Mouse (Mus musculus) bone marrow, adult 2 months (tissue): ENCODE measurements at regions not wholly inside any gene's neighbourhood (a gene's known extent, or its start where the extent isn't known, plus 50 kb on each side); places are given as distances from the start of the nearest gene placed in this dataset.

ENCODE experiments used
- CTCF ChIP-seq: fragments of 200-500 bp; IDR thresholded peaks from 2 replicates; pipeline ENCODE4 v1.5.1; 2011; ENCODE audit warnings: low read length, control low read depth; ENCODE audit not compliant: control insufficient read depth, insufficient read depth
- POLR2A ChIP-seq: fragments of 200-500 bp; IDR thresholded peaks from 2 replicates; pipeline ENCODE4 v1.6.1; 2011; ENCODE audit warnings: low read depth, mild to moderate bottlenecking, control low read depth, low read length, borderline replicate concordance; ENCODE audit not compliant: control insufficient read depth

DNA sequence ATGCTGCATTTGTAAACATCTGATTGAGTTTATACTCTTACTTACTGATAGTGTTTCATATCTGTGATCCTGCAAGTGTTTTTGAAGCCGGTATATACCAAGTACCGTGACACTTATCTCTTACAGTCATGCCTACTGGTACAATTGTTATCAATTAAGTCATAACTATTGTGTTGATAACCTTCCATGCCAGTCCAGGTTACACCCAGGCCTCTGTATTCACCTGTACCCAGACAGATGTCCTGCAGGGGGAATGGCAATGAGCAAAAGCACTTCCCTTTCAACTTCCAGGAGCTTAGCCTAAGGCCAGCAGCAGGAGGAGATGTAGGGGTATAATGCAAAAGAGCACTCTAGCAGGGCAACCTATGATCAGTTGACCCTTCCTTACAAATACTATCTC is 232.2 kb upstream of the Jun start:
- TF ChIP-seq POLR2A (no peak), CTCF (no peak)
